ENCODE assay signal across 7 mouse cellular contexts in the genomic region with DNA sequence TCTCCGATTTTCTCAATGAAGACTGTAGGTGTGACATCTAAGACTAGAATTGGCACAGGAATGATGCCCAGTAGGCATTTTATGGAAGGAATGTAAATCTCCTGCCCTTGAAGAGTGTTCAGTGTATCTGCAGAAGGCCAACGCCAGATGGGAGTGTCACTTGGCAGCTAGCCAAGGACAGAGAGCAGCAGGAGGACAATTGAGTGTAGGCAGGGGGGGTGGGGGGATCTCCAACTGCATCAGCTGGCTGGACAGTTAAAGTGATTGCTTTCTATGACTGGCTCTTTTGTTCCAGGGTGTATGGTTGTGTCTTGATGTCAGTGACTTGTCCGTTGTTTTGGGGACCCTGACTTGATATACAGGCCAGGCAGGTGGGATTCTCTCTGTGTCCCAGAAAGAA.
A peak's percentile ranks its signal among the peaks of the same experiment; 100 is the strongest.
DNase-seq lines count a peak whose midpoint lies in the region; ATAC-seq and TF ChIP-seq lines count a peak whose summit lies in the region.

No protein-coding gene starts in this region.

- ATAC-seq in intestine, postnatal 0 days = no peak

- peak; percentile 10 to 13 for DNase-seq in left cerebral cortex, postnatal 14 days (ENCODE audit: low spot score in 2 of 2)
- DNase-seq in left cerebral cortex, adult 9 months (ENCODE audit: low spot score in 2 of 2) = no peak
- DNase-seq in adrenal gland, postnatal 14 days = peak; percentile 65
- peak; percentile 49 for DNase-seq in embryo, embryonic 10.5 days (ENCODE audit: low spot score)
- no peak for DNase-seq in thymus, postnatal 36 days
- no peak for DNase-seq in kidney, adult 9 months

- no peaks in the 10 kb centered on the region for H3K9me3 ChIP-seq in intestine, postnatal 0 days (ENCODE audit: control insufficient read depth)

- no peak overlapping the region for H3K4me2 ChIP-seq in intestine, postnatal 0 days (replicated peaks; ENCODE audit: low read depth)

- intact Hi-C loops in left cerebral cortex, postnatal 14 days (cut with DNase I) = no loop called here

- H3K27me3 ChIP-seq in intestine, postnatal 0 days (replicated peaks; ENCODE audit: control insufficient read depth, insufficient read depth, low read length) = no peaks in the 10 kb centered on the region

- WGBS in intestine, postnatal 0 days = 43% methylated on average over 3 of the region's 3 CpGs

- peak; percentile 10; the same call in 1 of the 2 replicates for TF ChIP-seq CTCF in intestine, postnatal 0 days (IDR thresholded peaks at IDR 0.05; ENCODE audit: low read depth)

- H3K4me3 ChIP-seq in intestine, postnatal 0 days (ENCODE audit: low read depth, low read length) = no peak overlapping the region

- H3K27ac ChIP-seq in intestine, postnatal 0 days (ENCODE audit: low read depth, low read length) = no peak overlapping the region

- no peaks in the 10 kb centered on the region for H3K36me3 ChIP-seq in intestine, postnatal 0 days (ENCODE audit: control insufficient read depth, insufficient read depth)

- H3K9ac ChIP-seq in intestine, postnatal 0 days (ENCODE audit: low read depth, low read length) = no peak overlapping the region

- H3K4me1 ChIP-seq in intestine, postnatal 0 days (replicated peaks; ENCODE audit: control insufficient read depth, insufficient read depth, low read length) = no peaks in the 10 kb centered on the region

Comparison
In these comparisons a context has a peak if more than half of its experiments do, and no peak if none do; other contexts are left out.
1. DNase-seq: peak in left cerebral cortex, postnatal 14 days (2 of 2), adrenal gland, postnatal 14 days (single experiment) and embryo, embryonic 10.5 days (single experiment); none in left cerebral cortex, adult 9 months (0 of 2), thymus, postnatal 36 days (0 of 2) and kidney, adult 9 months (single experiment).